Comparison of ENCODE assay signal across 8 mouse cellular contexts in genomic region chr12:100337351-100338018, GRCm38 (mm10).
A peak's percentile ranks its signal among the peaks of the same experiment; 100 is the strongest.
DNase-seq lines count a peak whose midpoint lies in the region; ATAC-seq lines count a peak whose summit lies in the region.

No protein-coding gene starts in this region.

- no peak overlapping the region for H3K27ac ChIP-seq in embryonic facial prominence, embryonic 11.5 days (replicated peaks; ENCODE audit: low read depth, low read length)

- no peak overlapping the region for H3K4me3 ChIP-seq in embryonic facial prominence, embryonic 11.5 days (ENCODE audit: low read depth, low read length)

- peak; percentile 33 for DNase-seq in thymus, postnatal 4 days
- no peak for DNase-seq in thymus, postnatal 10 days (ENCODE audit: low spot score in 2 of 2)
- DNase-seq in embryonic facial prominence, embryonic 11.5 days (ENCODE audit: low spot score): no peak
- DNase-seq in lung, postnatal 14 days: peak; percentile 24
- DNase-seq in testis, postnatal 14 days (ENCODE audit: low spot score): no peak
- DNase-seq in gastrocnemius, postnatal 14 days: no peak
- DNase-seq in left cerebral cortex, postnatal 10 days (ENCODE audit: extremely low spot score in 1 of 2, low spot score in 2 of 2): no peak
- DNase-seq in kidney, adult 18-20 months: no peak

- no peaks in the 10 kb centered on the region for H3K4me1 ChIP-seq in embryonic facial prominence, embryonic 11.5 days (ENCODE audit: control insufficient read depth, insufficient read depth, low read length)

- no peak overlapping the region for H3K4me2 ChIP-seq in embryonic facial prominence, embryonic 11.5 days (ENCODE audit: low read depth, low read length)

- 65% methylated on average over 5 of the region's 5 CpGs for WGBS in embryonic facial prominence, embryonic 11.5 days

- H3K27me3 ChIP-seq in embryonic facial prominence, embryonic 11.5 days (ENCODE audit: control insufficient read depth, insufficient read depth, low read length): no peaks in the 10 kb centered on the region

- intact Hi-C loops in gastrocnemius, postnatal 14 days (cut with DNase I; ENCODE audit: low total_unique reads): loop anchor here (5.0 kb wide), 1 partner anchor 135 kb away; no protein-coding TSS in a partner anchor
- intact Hi-C loops in left cerebral cortex, postnatal 10 days (cut with DNase I): loop anchor here (5.0 kb wide), 1 partner anchor 135 kb away; no protein-coding TSS in a partner anchor

- H3K9ac ChIP-seq in embryonic facial prominence, embryonic 11.5 days (replicated peaks; ENCODE audit: low read length): 0 out of 2 replicates have a peak overlapping the region, but pooled peaks have one; percentile 13

- no peak for ATAC-seq in embryonic facial prominence, embryonic 11.5 days (replicated peaks; ENCODE audit: insufficient number of reproducible peaks, low FRiP score, low TSS enrichment, low read depth)

- no peaks in the 10 kb centered on the region for H3K36me3 ChIP-seq in embryonic facial prominence, embryonic 11.5 days (replicated peaks; ENCODE audit: control insufficient read depth, insufficient read depth, low read depth, low read length)

- H3K9me3 ChIP-seq in embryonic facial prominence, embryonic 11.5 days (replicated peaks; ENCODE audit: control insufficient read depth, low read length): no peaks in the 10 kb centered on the region

Comparison
In these comparisons a context has a peak if more than half of its experiments do, and no peak if none do; other contexts are left out.
1. DNase-seq: peak in thymus, postnatal 4 days (single experiment) and lung, postnatal 14 days (single experiment); none in thymus, postnatal 10 days (0 of 2), embryonic facial prominence, embryonic 11.5 days (single experiment), testis, postnatal 14 days (single experiment), gastrocnemius, postnatal 14 days (single experiment), left cerebral cortex, postnatal 10 days (0 of 2) and kidney, adult 18-20 months (single experiment).